Mouse (Mus musculus): ENCODE data around the gene Wdr20. TPM values are rescaled to one million over a fixed set of nuclear protein-coding genes. Genes with fewer than 3 reads are reported as not detected.
"Not testable (repeated sequence)": the region's sequence is repeated elsewhere in the genome, so short reads cannot be mapped to it uniquely, and the experiment has no call there.

The Wdr20 gene
- total RNA-seq (2021) = 10 to 100 TPM; 46.2 to 48.1 TPM
- long read RNA-seq, experiment 1, transcript Wdr20-201 (3 exons, 2,384 nt) = major isoform, 20 of 45 reads
- long read RNA-seq, experiment 1, partial matches to known transcripts = 1 of 45 reads
- long read RNA-seq, experiment 1, other reads (novel, unspliced or antisense) = 16 of 45 reads
- long read RNA-seq, experiment 2, transcript Wdr20-201 (3 exons, 2,384 nt) = major isoform, 16 of 32 reads
- long read RNA-seq, experiment 2, partial matches to known transcripts = 0 of 32 reads
- long read RNA-seq, experiment 2, other reads (novel, unspliced or antisense) = 12 of 32 reads

- DNase-seq (ENCODE audit: low spot score in 2 of 2) = peak; percentile 97 to 98
Observed at GRCm38 (mm10) chr12:110737170-110738157, at the start of gene Wdr20. Gene Wdr20 (plus strand): TSS chr12:110737944.

- not testable (repeated sequence) for DNase-seq (ENCODE audit: low spot score in 2 of 2)
Observed at GRCm38 (mm10) chr12:110688921-110689320, 48.8 kb upstream of the Wdr20 start.

GRCm38 (mm10) chr12:110689919-110690643, 47.7 kb upstream of the Wdr20 start:
- no peak for DNase-seq (ENCODE audit: low spot score in 2 of 2)

GRCm38 (mm10) chr12:110693378-110693777, 44.4 kb upstream of the Wdr20 start:
- DNase-seq (ENCODE audit: low spot score in 2 of 2) = not testable (repeated sequence)

GRCm38 (mm10) chr12:110695676-110696171, 42.0 kb upstream of the Wdr20 start:
- DNase-seq (ENCODE audit: low spot score in 2 of 2) = peak; percentile 72 to 75

- peak; percentile 97 to 98 for DNase-seq (ENCODE audit: low spot score in 2 of 2)
Observed at GRCm38 (mm10) chr12:110696173-110696974, 41.4 kb upstream of the Wdr20 start.

- DNase-seq (ENCODE audit: low spot score in 2 of 2) = no peak
Observed at GRCm38 (mm10) chr12:110696975-110697400, 40.8 kb upstream of the Wdr20 start.

- no peak for DNase-seq (ENCODE audit: low spot score in 2 of 2)
Observed at GRCm38 (mm10) chr12:110697457-110697856, 40.3 kb upstream of the Wdr20 start.

- DNase-seq (ENCODE audit: low spot score in 2 of 2) = no peak
Observed at GRCm38 (mm10) chr12:110698080-110698479, 39.7 kb upstream of the Wdr20 start.

GRCm38 (mm10) chr12:110698523-110699170, 39.1 kb upstream of the Wdr20 start:
- DNase-seq (ENCODE audit: low spot score in 2 of 2) = no peak

- DNase-seq (ENCODE audit: low spot score in 2 of 2) = no peak
Observed at GRCm38 (mm10) chr12:110699171-110699547, 38.6 kb upstream of the Wdr20 start.

GRCm38 (mm10) chr12:110700730-110701129, 37.0 kb upstream of the Wdr20 start:
- DNase-seq (ENCODE audit: low spot score in 2 of 2) = no peak

- not testable (repeated sequence) for DNase-seq (ENCODE audit: low spot score in 2 of 2)
Observed at GRCm38 (mm10) chr12:110701363-110701762, 36.4 kb upstream of the Wdr20 start.

GRCm38 (mm10) chr12:110702556-110702955, 35.2 kb upstream of the Wdr20 start, which contains the start of gene Hsp90aa1:
Gene Hsp90aa1 (minus strand): TSS chr12:110702728.
- no peak for DNase-seq (ENCODE audit: low spot score in 2 of 2)

- DNase-seq (ENCODE audit: low spot score in 2 of 2) = peak; percentile 83 to 93
Observed at GRCm38 (mm10) chr12:110703008-110703471, 34.7 kb upstream of the Wdr20 start.

GRCm38 (mm10) chr12:110703682-110704081, 34.1 kb upstream of the Wdr20 start:
- DNase-seq (ENCODE audit: low spot score in 2 of 2) = no peak

- DNase-seq (ENCODE audit: low spot score in 2 of 2) = not testable (repeated sequence)
Observed at GRCm38 (mm10) chr12:110705419-110705818, 32.3 kb upstream of the Wdr20 start.

GRCm38 (mm10) chr12:110706337-110707231, 31.2 kb upstream of the Wdr20 start:
- DNase-seq (ENCODE audit: low spot score in 2 of 2) = peak in 1 of 2 experiments; percentile 27

All from left cerebral cortex, adult 18-20 months (tissue).